Mouse (Mus musculus) embryonic stem cell, embryonic (primary cell): ENCODE measurements around the gene Tmem60.

Experiments used
- CTCF ChIA-PET, 4 experiments: fragments of 300-600 bp in 2 of 4; fragments of 350-600 bp in 2 of 4; sonication (Branson Sonifier 250); formaldehyde crosslinking; loops; one replicate each; lab custom pipeline; 2022; ENCODE audit warnings: inconsistent platforms in 2 of 4; lab: Charles Lee
- POLR2A ChIA-PET, 4 experiments: fragments of 300-600 bp in 2 of 4; fragments of 350-600 bp in 2 of 4; sonication (Branson Sonifier 250); formaldehyde crosslinking; loops; one replicate each; lab custom pipeline; 2022; ENCODE audit warnings: antibody characterized with exemption in 4 of 4, inconsistent platforms in 1 of 4; lab: Charles Lee

Tmem60 gene

DNA sequence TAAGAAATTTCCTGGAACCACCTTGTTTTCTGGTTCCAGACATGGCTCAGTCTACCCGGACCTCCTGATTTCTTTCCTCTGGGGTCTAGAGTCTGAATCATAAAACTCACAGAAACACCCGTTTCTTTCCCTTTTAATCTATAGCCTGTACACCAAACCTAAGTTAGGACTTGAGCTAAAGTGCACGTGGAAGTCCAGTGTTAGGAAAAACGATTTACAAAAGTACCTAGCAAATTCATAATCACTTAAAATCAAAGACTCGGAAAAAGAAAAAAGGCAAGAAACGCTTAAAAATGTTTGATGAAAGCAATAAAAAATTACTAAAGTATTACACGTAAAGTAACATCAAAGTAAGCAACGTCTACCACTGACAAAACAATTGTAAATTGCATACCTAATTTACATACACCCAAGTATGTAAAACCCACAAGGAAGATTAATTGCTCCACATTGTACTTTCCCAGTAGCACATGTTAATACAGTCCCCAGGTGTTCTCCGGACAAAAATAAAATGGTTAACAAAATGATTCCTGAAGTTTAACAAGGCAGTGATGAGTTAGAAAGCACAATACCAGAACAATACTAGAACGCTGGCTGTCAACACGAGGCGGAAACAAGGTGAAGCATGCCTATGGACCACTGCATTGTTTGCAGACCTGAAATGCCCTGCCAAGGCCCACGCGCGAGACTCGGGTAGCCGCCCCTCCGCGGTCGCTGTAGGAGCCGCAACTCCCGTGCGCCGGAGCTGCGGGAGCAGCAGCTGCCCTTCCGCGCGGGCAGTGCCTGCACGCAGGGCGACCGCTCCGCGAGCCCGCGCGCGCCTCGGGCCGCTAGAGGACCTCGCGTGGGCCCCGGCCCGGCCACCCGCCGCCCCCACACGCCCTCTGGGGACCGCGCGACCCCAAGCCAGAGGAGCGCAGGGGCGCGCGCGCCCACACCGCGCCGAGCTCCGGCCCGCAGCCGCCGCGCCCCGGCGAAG, 905 bp upstream of the Tmem60 start:
- POLR2A ChIA-PET, result interaction anchor here in 3 of 4 experiments (0.7 to 3.8 kb wide), 31 partner anchors 8 to 765 kb away, joined by 3 to 24 read pairs (median 4); partner anchors contain the start of genes Armc10 (in 1 of the 3) and Fbxl13 (in 1 of the 3)
- CTCF ChIA-PET, result interaction anchor here in 1 of 4 experiments (0.8 kb wide), 1 partner anchor 87 kb away, joined by 3 read pairs; no protein-coding TSS in a partner anchor

DNA sequence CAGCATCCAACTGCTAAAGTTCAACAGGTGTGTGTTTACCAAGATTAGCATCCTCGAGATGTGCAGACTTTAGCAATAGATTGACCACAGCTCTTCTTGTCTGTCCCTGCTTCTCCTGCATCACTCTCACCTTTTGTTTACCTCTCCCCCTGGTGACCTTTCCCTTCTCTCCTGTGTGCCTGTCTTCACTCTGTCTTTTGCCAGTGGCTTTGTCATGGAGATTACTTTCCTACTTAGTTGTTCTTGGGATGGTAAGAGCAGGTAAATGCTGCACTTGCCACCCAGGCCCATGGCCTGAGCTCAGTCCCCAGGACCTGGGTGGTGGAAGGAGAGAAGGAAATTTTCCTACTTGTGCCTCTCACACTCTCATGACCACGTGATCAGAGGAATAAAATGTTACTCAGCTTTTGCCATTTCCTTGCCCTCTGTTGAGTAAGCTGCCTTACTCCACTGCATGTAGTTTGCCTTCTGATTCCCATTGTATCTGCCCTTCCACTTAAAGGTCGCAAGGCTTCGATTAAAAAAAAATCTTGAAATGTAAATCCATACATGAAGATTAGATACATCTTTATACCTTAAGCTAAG, 2.1 kb downstream of the Tmem60 start:
- POLR2A ChIA-PET, result interaction anchor here in 2 of 4 experiments (0.8 to 3.8 kb wide), 11 partner anchors 9 to 67 kb away, joined by 3 to 22 read pairs (median 5); no protein-coding TSS in a partner anchor
- CTCF ChIA-PET, result interaction anchor here in 2 of 4 experiments (0.5 to 1.2 kb wide), 2 partner anchors 22 to 92 kb away, joined by 3 to 5 read pairs; no protein-coding TSS in a partner anchor

DNA sequence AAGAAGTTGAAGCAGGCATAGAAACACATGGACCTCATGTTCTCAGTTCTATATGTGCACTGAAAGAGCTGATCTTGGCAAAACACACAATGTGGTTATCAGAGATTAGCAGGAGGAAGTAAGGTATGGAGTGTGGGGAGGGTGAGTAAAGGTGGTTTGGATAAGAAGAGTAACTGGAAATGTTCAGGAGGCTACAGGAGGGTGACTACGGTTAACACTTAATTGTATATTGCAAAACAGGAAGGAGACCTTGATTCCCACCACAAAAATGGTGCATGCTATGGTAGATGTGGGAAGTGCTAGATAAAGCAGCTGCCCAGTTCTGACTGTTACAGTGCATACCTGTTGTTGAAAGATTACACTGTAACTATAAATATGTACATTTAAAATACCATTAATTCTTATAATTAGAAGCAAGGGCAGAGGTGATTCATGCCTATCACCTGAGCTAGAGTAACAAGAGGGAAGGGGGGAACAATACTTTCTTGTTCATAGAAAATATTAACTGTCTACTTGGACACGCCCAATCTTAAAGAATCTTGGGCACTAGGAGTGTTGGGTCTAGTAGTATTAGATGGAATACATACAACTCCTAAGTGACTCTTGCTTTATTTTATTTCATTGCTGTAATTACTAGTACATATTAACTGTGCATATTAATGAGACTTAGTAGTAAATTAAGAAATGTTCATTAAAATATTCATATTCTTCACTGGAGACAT, 15.6 kb downstream of the Tmem60 start:
- POLR2A ChIA-PET, result no interaction called here
- CTCF ChIA-PET, result no interaction called here

DNA sequence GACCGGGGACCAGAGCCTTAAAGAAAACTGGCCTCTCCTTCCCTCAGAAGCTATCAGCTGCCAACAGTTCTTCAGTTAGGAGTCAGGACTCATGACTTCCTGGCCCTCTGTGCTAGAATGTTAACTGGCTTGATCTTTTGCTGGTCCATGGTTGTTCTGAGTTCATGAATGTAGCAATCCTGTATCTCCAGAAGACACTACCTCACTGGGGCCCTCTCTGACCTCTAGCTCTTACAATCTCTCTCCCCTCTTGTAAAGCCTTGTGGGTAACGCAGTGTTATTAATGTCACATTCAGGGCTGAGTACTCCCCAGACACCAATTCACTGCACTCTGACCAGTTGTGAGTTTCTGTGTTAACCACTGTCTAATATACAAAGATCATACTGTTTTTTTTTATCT, 22.7 kb downstream of the Tmem60 start:
- CTCF ChIA-PET, result no interaction called here
- POLR2A ChIA-PET, result interaction anchor here in 1 of 4 experiments (0.6 kb wide), 1 partner anchor 1876 kb away, joined by 4 read pairs; no protein-coding TSS in a partner anchor

DNA sequence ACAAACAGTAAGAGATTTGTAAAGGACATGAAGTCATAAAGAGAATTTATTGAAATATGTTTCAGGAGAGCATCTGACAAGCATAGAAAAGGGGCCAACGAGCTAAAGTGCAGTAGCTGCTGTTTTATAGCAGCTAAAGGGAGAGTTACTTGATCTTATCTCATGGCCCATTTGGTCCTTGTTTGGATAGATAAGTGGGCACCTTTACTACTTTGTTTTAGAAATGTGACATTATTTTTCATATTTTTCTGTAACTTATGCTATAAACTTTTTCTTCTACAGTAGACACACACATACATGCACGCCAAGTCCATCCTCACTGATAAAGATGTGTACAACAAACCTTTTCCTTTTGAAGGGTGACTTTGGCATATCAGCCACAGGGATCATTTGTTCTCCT, 23.4 kb downstream of the Tmem60 start:
- ChIA-PET CTCF (no interaction called here), POLR2A (interaction anchor here in 1 of 4 experiments (1.4 kb wide), 1 partner anchor 24 kb away, joined by 3 read pairs; the partner anchor contains the start of genes Phtf2 and Tmem60)

GRCm38 (mm10) chr5:20906191-20906590, 24.2 kb downstream of the Tmem60 start:
- CTCF ChIA-PET, result interaction anchor here in 1 of 4 experiments (0.7 kb wide), 2 partner anchors 22 to 65 kb away, joined by 5 to 9 read pairs; no protein-coding TSS in a partner anchor
- POLR2A ChIA-PET, result interaction anchor here in 2 of 4 experiments (0.6 to 1.4 kb wide), 4 partner anchors 10 to 172 kb away, joined by 3 read pairs; partner anchors contain the start of genes Phtf2 (in 1 of the 2) and Tmem60 (in 1 of the 2)

- ChIA-PET POLR2A (interaction anchor here in 1 of 4 experiments (1.1 to 2.7 kb wide), 4 partner anchors 14 to 57 kb away, joined by 3 to 10 read pairs (median 6); no protein-coding TSS in a partner anchor), CTCF (no interaction called here)
Observed at GRCm38 (mm10) chr5:20911741-20912140, 29.8 kb downstream of the Tmem60 start.

- CTCF ChIA-PET, result interaction anchor here (0.5 to 4.0 kb wide), 16 partner anchors 8 to 542 kb away, joined by 3 to 35 read pairs (median 4); no protein-coding TSS in a partner anchor
- POLR2A ChIA-PET, result interaction anchor here in 3 of 4 experiments (0.5 to 2.7 kb wide), 25 partner anchors 10 to 95 kb away, joined by 3 to 10 read pairs (median 4); partner anchors contain the start of genes Phtf2 (in 2 of the 3) and Tmem60 (in 2 of the 3)
Observed at GRCm38 (mm10) chr5:20913372-20914275, 31.6 kb downstream of the Tmem60 start.

GRCm38 (mm10) chr5:20918967-20919366, 37.0 kb downstream of the Tmem60 start:
- CTCF ChIA-PET, result no interaction called here
- POLR2A ChIA-PET, result interaction anchor here in 2 of 4 experiments (0.6 to 2.7 kb wide), 6 partner anchors 8 to 63 kb away, joined by 3 to 13 read pairs (median 4); no protein-coding TSS in a partner anchor

DNA sequence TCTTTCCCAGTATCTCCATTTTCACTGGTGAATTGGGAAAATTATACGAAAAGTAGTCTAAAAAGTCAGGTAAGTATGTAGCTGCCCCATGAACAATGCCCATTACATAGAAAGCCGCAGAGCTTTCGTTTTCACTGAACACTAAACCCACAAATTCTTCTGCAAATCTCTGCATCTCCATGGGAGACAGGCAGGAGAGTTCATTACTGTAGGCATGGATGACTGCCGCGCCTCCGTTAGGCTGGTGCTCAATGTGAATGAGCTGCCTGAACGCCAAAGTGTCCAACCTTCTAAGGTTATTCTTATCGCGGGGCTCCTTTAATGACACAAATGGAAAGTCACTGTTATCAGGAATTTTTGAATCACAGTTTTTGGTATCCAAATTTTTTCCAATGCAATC, 37.6 kb downstream of the Tmem60 start:
- ChIA-PET POLR2A (interaction anchor here in 3 of 4 experiments (0.6 to 2.7 kb wide), 6 partner anchors 9 to 730 kb away, joined by 3 to 13 read pairs (median 4); no protein-coding TSS in a partner anchor), CTCF (no interaction called here)

DNA sequence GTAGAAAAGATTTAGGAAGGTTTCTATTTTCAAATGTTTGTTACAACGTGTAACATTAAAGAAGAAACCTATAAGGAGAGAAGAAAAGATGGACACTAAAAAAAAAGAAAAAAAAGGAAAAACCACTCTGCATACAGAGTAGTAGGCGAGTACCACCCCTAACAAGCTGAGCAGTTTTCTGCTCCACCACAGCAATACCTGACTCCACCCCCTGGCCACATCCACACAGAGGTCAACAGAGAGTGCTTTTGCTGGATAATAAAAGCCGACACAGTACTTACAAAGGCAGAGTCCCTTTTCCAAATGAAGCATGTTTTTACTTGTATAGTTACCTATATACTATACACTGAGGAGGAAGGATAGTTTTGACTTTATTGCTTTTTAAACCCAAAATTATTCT, 42.6 kb downstream of the Tmem60 start:
- ChIA-PET CTCF (no interaction called here), POLR2A (interaction anchor here in 1 of 4 experiments (0.7 to 1.7 kb wide), 5 partner anchors 9 to 49 kb away, joined by 3 to 6 read pairs (median 3); no protein-coding TSS in a partner anchor)

GRCm38 (mm10) chr5:20925451-20925850, 43.5 kb downstream of the Tmem60 start:
- POLR2A ChIA-PET, result interaction anchor here in 2 of 4 experiments (0.5 to 1.3 kb wide), 9 partner anchors 12 to 44 kb away, joined by 3 to 6 read pairs (median 3); no protein-coding TSS in a partner anchor
- CTCF ChIA-PET, result interaction anchor here in 1 of 4 experiments (0.7 kb wide), 1 partner anchor 18 kb away, joined by 5 read pairs; no protein-coding TSS in a partner anchor

- ChIA-PET POLR2A (interaction anchor here in 2 of 4 experiments (0.8 to 3.8 kb wide), 12 partner anchors 8 to 21 kb away, joined by 3 to 28 read pairs (median 6); no protein-coding TSS in a partner anchor), CTCF (interaction anchor here in 1 of 4 experiments (1.1 kb wide), 1 partner anchor 16 kb away, joined by 4 read pairs; no protein-coding TSS in a partner anchor)
Observed at GRCm38 (mm10) chr5:20929669-20930151, 47.7 kb downstream of the Tmem60 start.

GRCm38 (mm10) chr5:20930430-20930829, 48.4 kb downstream of the Tmem60 start:
- ChIA-PET CTCF (interaction anchor here in 1 of 4 experiments (1.1 kb wide), 1 partner anchor 16 kb away, joined by 4 read pairs; no protein-coding TSS in a partner anchor), POLR2A (interaction anchor here in 3 of 4 experiments (0.8 to 3.8 kb wide), 12 partner anchors 9 to 38 kb away, joined by 3 to 28 read pairs (median 6); no protein-coding TSS in a partner anchor)

DNA sequence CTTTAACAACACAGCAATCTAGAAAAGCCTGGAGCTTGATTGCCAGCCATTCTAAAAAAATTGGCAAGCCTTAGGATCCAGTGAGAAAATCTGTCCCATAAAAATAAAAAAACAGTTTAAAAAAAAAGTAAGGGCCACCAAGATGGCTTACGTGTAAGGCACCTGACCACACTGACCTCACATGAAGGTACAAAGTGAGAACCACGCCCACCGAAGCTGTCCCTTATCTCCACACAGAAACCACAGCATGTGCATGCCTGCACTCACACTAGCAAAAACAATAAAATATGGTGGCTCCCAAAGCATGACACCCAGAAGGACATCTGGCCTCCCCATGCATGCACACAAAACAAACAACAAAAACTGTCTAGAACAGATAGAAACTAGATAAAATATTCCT, 49.3 kb downstream of the Tmem60 start:
- CTCF ChIA-PET, result no interaction called here

DNA sequence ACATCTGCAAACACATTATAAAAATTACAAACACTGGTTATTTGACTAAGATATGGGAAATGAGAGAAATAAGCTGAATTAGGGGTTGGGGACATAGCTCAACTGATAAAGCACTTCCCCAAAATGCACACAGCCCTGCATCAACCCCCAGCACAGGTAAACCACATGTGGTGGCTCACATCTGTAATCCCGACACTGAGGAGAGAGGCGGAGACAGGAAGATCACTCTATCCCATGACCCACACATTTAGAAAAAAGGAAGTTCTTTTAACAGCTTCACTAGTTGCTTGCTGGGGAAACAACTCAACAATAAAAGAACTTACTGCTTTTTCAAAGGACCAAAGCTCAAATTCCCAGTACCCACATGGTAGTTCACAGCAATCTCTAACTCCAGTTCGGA, 50.6 kb downstream of the Tmem60 start:
- ChIA-PET POLR2A (interaction anchor here in 1 of 4 experiments (0.6 to 2.7 kb wide), 6 partner anchors 8 to 54 kb away, joined by 3 to 22 read pairs (median 4); no protein-coding TSS in a partner anchor), CTCF (interaction anchor here in 2 of 4 experiments (0.6 to 0.8 kb wide), 2 partner anchors 19 to 20 kb away, joined by 3 read pairs; no protein-coding TSS in a partner anchor)

More for the DNA sequence above, 49.3 kb downstream of the Tmem60 start:
- POLR2A ChIA-PET, result interaction anchor here in 3 of 4 experiments (0.7 to 3.8 kb wide), 7 partner anchors 9 to 37 kb away, joined by 3 to 28 read pairs (median 10); no protein-coding TSS in a partner anchor
